Mouse (Mus musculus) cerebellum, adult (tissue): ENCODE measurements around the gene Kbtbd12.

Experiments used
- ATAC-seq: cut with Nextera tagmentation; 2 replicates; pipeline ENCODE4 v1.9.2; 2017; ENCODE audit warnings: mild to moderate bottlenecking, moderate library complexity, mixed read lengths; ENCODE audit not compliant: insufficient number of reproducible peaks, low FRiP score, low TSS enrichment

Gene Kbtbd12

DNA sequence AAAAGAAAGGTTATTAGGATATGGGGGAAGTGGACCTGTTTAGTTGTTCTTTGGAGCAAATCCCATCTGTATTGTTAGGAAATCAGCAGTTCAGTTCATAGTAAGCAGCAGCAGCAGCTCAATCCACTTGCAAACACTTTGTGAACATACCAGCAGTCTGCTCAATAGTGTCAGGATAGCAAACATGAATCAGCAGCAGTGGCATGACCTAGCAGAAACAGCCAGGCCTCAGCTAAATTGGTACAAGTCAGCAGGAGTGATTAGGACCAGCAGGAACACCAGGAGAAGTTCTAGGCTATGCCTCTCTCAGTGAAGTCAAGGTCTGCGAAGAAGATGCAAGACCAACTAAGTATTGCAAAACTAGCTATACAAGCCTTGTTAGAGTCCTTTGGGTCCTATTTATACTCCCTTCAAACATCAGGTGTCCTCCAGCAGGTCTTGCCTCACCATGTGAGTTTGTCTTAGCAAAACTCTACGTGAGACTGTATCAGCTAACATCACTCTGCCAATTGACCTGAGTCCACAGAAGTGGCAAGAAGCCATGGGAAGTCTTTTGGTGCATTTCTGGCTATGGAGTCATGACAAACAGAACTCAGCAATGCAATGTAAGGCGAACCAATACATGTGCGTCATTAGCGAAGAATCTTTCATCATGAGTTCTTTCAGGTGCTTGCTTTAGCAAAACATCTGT lies at the start of gene Kbtbd12:
Gene Kbtbd12 (minus strand): TSS at position 340 of the 691 bp plus-strand sequence.
- ATAC-seq, result no peak

DNA sequence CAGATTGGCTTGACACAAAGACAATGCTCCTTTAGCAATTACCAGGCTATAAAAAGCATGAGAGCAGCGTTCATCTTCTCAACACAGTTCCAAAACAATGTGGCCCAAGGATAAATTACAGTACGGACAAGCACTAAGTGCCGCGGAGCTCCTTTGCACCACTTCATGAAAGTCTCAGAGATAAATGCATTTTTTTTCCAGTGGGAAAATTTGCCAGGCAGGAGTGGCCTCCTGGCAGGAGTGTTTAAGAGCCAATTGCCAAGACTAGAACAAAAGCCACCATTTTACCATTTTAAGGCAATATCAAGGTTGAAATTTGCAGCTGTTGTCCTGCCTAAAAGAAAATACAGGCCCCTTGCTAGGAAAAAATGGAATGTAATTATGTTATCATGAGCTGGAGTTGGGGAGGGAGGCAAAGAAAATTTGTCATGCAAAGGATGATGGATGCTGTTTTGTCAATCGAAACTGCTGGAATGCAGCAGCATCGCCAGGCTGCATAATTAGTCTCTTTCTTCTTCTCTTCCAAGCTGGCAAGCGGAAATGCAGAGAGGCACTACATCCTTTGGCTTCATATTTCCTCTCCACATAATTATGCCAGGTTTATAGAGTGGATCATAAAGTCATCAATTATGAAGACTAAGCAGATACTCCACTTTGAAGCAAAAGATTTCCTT lies 45.8 kb upstream of the Kbtbd12 start:
- no peak for ATAC-seq

GRCm38 (mm10) chr6:88681026-88681425 lies 43.3 kb upstream of the Kbtbd12 start:
- no peak for ATAC-seq

GRCm38 (mm10) chr6:88677738-88678137 lies 40.0 kb upstream of the Kbtbd12 start:
- no peak for ATAC-seq

GRCm38 (mm10) chr6:88676753-88677736 lies 39.3 kb upstream of the Kbtbd12 start:
- ATAC-seq, result no peak

GRCm38 (mm10) chr6:88675815-88676214 lies 38.1 kb upstream of the Kbtbd12 start:
- no peak for ATAC-seq

DNA sequence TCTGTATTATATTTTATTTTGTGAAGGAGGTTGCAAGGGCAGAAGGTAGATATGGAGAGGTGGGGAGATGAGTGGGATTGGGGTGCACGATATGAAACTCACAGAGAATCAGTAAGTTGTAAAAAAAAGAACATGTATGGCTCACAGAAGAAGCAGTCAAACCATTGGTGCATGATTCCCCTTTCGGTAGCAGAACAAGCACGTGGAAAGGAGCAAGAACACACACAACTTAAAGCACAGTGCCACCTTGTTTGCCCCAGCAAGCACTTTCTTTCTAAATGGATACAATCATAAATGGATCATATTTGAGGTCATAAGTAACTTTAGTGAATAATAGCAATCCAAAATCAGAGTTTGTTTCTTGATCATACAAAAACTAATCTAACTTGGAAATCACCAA lies 24.5 kb upstream of the Kbtbd12 start:
- ATAC-seq, result no peak

DNA sequence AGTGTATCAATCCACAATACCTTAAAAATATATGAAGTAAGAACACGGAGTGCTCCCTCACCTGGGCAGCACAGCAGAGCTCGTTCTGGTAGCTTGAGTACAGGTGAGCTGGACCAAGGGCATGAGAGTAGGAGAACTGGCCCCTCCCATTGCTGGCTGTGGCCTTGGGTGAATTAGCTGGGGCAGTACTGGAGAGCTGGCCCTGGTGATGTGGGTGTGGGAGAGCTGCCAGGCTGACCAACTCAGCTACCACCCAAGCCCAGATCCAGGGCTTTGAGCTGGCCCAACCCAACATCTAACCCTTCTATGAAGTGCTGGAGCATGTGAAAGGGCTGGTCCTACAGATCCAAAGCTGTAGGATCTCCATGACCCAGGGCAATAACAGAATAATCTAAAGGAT lies 23.9 kb upstream of the Kbtbd12 start:
- no peak for ATAC-seq

DNA sequence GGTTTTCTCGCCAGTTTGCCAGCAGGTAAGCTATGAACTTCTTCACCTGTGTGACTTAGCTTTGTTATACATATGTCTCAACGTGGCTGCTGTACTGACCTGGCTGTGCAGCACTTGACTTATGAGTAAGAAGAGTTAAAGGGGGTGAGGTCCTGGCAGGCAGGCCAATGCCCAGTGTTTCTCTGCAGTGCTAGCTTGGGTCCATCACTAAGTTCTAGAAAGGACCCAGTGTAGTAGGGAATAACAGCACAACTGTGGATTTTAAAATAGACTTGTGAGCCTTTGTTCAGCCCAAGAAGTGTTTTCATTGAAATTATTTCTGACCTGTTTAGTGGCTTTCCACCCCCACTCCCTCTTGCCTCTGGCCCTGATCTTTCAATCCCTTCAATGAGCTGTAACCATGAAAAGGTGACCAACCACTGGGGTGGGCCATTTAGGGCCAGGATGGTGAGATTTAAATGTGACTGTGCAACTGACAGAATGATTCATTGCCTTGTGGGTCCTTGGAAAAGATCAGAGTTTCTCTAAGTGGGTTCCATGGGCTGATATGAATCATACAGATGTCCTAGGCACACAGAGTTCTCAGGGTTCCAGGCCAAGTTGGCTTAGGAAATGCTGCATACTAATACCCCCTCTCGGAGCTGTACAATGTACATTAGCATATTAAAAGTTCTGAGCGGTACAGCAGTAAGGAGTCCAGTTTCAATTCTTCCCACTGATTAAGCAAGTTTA lies 10.0 kb upstream of the Kbtbd12 start:
- no peak for ATAC-seq

- ATAC-seq, result no peak
Observed at GRCm38 (mm10) chr6:88644786-88645185, 7.0 kb upstream of the Kbtbd12 start.

GRCm38 (mm10) chr6:88641346-88641920 lies 3.7 kb upstream of the Kbtbd12 start:
- ATAC-seq, result no peak

GRCm38 (mm10) chr6:88640331-88640730 lies 2.6 kb upstream of the Kbtbd12 start:
- ATAC-seq, result no peak

GRCm38 (mm10) chr6:88639921-88640320 lies 2.2 kb upstream of the Kbtbd12 start:
- ATAC-seq, result no peak

GRCm38 (mm10) chr6:88639372-88639920 lies 1.7 kb upstream of the Kbtbd12 start:
- ATAC-seq, result no peak

- no peak for ATAC-seq
Observed at GRCm38 (mm10) chr6:88638917-88639316, 1.2 kb upstream of the Kbtbd12 start.

DNA sequence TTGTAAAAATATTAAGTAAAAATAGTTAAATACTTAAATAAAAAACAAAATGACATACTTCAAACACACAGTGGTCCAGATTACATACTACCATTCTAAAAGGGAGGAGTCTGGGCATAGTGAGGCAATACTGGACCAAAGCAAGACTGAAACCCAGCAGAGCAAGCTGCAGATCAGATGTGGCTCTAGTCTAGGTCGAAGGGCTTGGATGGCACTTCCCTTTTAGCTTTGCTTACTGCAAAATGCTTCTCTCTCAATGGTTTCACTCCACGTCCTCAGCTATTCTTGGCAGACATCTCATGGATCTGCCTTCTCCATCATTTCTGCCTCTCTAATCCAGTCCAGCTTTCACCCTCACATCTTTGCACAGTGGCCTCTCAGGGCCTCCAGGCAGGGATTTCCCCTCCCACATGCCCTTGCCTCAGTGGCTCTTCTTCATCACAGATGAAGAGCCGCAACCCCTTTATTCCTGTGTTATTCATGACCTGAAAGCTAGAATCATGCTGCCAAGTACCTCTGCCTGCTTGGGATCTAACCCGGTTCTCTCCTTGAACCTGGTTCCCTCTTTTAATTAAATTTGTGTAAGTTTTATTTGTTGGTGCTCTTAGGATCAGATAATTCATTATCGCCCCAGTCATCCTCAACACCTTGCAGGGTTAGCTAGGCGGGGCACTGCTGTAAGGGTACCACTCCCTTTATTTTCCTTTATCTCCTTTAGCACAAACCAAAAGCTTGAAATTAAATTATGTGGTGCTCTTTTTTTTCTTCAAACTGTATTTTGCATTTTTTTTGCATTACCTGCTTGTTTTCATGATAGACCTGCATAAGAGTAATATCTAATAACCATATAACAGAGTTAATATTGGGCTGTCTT lies 1.6 kb downstream of the Kbtbd12 start:
- no peak for ATAC-seq

GRCm38 (mm10) chr6:88631293-88631692 lies 6.5 kb downstream of the Kbtbd12 start:
- no peak for ATAC-seq

DNA sequence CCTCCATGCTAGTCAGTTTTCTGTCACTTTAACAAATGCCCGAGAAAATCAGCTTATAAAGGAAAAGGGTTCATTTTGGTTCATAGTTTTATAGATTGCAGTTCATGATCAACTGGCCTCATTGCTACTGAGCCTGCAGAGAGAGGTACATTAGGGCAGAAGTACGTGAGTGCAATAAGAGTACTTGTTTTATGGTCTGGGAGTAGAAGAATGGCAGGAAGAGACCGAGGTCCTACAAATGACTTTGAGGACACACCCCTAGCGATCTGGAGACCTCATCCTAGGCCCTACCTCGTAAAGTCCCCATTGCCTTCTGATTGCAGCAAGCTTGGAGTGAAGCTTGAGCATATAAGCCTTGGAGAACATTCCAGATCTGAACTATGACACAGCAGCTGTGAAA lies 7.2 kb downstream of the Kbtbd12 start:
- ATAC-seq, result no peak

DNA sequence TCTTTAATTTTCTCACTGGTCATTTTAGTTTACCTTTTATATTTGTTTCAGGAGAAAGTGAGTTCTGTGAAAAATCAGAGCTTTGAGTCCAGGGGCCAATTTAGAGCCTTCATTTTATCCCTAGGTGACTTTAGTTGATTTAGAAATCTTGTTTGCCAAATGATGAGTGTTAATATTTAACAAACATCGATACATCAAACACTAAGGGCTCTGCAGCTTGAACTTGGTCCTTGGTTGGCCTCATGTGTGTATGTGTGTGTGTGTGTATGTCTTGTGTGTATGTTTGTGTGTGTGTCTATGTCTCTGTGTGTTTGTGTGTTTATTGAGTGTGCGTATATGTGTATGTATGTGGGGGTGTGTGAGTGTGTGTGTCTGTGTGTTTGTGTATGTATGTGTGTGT lies 7.9 kb downstream of the Kbtbd12 start:
- ATAC-seq, result no peak
